Mouse (Mus musculus): Measurements from ENCODE around the gene Hist1h2be.
"Not testable (repeated sequence)": the region's sequence is repeated elsewhere in the genome, so short reads cannot be mapped to it uniquely, and the experiment has no call there.

Gene Hist1h2be

DNA sequence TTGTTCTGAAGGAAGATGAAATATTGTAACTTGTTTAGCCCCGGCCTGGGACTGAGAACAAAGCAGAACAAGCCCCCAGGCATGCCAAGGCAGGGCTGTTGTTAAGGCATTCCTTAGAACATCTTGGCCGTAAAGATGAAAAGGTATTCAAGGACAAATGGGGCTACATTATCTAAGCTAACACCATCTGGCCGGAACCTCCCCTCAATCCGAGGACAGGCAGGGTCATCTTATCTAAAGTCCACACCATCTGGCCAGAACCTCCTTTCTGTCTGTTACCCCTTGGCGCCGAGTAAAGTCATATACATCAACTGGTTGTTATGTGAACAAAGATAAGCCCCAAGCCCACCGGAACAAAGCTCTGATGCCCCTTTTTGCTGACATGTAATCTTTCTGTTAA, 29.0 kb downstream of the Hist1h2be start:
- not testable (repeated sequence) for DNase-seq (ENCODE audit: low spot score)

DNA sequence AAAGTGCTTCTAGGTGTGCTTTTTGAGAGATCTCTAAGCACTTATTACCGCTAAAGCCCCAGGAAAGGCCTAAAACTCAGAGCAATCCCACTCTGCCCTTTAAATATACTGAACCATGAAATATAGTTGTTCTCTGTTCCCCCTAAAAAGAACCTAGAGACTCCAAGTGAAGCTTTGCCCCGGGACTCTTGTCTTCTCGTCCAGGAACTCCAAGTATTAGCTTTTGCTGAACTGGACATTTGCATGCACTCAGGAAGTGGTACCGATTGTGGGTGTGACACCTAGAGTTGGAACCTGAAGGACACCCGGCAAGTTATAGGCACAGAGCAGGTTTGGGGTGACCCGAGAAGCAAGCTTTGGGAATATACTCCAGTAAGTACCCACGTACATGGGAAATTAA, 29.7 kb downstream of the Hist1h2be start:
- no peak for DNase-seq (ENCODE audit: low spot score)

GRCm38 (mm10) chr13:23586940-23587225, 34.0 kb downstream of the Hist1h2be start:
- no peak for DNase-seq (ENCODE audit: low spot score)

GRCm38 (mm10) chr13:23586099-23586939, 34.6 kb downstream of the Hist1h2be start:
- DNase-seq (ENCODE audit: low spot score), result no peak

- peak; percentile 93 for DNase-seq (ENCODE audit: low spot score)
These were observed 35.4 kb downstream of the Hist1h2be start for GRCm38 (mm10) chr13:23585442-23586098.

GRCm38 (mm10) chr13:23585029-23585441, 35.9 kb downstream of the Hist1h2be start:
- DNase-seq (ENCODE audit: low spot score), result peak; percentile 84

GRCm38 (mm10) chr13:23584331-23584730, 36.6 kb downstream of the Hist1h2be start:
- no peak for DNase-seq (ENCODE audit: low spot score)

DNA sequence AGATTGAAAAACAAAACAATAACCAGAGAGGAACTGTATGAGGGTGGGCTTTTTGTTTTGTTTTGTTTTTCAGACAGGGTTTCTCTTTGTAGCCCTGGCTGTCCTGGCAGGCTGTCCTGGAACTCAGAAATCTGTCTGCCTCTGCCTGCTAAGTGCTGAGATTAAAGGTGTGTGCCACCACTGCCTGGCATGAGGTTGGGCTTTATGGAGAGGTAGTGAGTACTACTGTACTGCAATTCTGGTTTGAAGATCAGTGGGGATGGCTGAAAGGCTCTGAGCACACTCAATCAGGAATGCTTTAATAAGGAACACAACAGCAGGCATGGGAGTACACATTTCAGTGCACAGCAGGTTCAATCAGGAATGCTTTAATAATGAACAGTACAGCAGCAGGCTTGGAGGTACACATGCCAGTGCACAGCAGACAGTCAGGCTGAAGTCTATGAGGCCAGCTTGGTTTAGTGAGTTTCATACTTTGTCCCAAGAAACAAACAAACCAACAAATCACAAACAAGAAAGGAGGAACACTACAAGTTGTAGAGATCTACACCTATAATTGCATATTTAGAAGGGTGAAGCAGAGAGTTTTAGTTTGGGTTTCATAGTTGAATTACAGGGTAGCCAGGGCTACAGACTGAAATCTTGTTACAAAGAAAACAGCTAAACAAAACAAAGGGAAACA, 37.4 kb downstream of the Hist1h2be start:
- DNase-seq (ENCODE audit: low spot score), result no peak

DNA sequence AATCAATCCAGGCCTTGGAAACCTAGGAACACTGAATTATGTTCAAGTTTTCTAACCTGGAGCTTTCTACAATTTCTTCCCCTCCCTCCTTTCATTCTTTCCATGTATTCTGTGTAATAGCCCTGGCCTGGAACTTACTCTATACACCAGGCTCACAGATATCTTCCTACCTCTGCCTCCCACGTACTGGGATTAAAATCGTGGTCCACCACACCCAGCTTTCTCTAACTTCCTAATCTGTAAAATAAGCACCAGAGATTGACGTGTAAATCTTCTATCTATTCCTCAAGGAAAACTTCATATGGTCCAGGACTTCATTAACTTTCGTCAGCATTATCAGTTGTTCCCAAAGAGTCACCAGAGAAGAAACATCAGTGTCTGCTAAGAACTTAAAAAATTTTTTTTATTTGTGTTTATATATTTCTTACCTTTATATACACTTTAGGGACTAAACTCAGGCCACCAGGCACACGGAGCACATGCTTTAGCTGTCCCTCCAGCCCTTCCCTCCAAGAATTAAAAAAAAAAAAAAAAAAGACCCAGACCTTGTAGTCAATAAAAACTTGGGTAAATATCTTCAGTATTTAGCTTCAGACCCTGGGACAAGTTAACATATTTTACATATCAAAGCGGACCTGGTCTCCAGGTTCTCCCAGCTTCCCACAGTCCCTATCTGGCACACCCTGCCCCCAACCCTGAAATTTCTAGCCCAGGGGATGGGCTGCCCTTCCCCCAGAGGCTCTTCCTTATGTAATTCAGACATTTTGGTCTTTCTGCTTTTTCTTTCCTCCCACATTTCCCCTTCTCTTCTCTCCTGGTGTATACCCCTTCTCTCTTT, 38.5 kb downstream of the Hist1h2be start:
- DNase-seq (ENCODE audit: low spot score), result no peak

DNA sequence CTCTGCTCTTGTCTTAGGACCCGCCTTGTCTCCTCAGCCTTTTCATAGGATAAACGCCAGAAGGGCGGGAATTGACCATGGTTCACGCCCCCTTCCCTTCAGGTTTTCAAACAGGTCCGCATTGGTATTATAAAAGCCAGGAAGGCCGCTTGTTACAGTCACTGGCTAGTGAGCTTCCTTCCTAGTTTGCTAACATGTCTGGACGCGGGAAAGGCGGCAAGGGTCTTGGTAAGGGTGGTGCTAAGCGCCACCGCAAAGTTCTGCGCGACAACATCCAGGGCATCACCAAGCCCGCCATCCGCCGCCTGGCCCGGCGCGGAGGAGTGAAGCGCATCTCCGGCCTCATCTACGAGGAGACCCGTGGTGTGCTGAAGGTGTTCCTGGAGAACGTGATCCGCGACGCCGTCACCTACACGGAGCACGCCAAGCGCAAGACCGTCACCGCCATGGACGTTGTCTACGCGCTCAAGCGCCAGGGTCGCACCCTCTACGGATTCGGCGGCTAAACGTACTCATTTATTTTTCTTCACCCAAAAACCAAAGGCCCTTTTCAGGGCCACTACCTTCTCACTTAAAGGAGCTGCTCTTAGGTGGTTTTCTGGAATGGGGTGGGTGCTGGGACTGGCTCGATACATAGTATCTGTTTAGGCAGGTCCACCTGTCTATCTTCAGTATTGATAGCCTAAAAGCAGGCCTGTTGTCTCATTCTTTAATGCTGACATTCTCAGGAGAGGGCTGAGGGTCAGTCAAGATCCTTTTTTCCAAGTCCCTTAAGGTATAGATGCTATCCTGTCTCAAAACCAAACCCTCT, 39.3 kb downstream of the Hist1h2be start, which contains the start of gene Hist1h4d:
Hist1h4d (plus strand) TSS at position 191 of the 811 bp plus-strand sequence.
- DNase-seq (ENCODE audit: low spot score), result peak; percentile 99

DNA sequence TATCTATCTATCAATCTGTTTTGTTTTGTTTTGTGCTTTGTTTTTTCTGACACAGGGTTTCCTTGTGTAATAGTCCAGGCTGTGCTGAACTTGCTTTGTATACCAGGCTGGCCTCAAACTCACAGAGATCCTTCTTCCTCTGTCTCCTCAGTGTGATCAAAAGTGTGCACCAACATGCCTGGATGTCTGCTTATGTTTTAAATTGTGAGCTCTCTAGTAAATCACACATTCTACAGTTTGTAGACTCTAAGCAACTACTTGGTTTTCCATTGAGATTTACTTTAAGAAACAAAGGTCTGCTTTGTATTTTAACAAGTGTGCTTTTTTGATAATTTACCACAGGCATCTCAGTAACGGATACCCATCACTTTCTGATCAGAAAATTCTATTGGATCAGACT, 43.1 kb downstream of the Hist1h2be start:
- no peak for DNase-seq (ENCODE audit: low spot score)

- no peak for DNase-seq (ENCODE audit: low spot score)
These were observed 43.9 kb downstream of the Hist1h2be start for GRCm38 (mm10) chr13:23576906-23577639.

DNA sequence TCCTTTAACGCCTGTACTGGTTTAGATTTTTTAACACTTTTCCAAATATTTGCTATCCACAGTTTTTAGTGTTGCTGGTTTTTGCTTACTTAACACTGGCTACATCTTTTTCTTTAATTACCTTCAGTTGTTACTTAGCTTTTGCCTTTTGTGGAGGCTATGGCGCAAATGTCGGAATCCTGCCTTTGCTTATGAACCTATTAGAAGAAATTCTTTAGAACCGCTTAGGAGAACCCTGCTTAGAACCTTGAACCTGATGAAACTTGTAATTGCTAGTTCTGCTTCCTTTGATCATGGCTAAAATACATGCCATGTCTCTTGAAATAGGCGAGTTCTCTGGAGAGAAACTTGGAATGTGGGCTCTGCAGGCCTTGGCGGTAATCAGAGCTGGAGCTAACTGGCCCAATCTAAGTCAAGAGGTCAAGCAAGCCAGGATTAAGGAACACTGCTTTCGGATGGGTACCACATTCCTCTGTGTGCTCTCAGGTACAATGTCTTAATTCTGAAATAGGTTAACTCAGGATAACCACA, 44.5 kb downstream of the Hist1h2be start:
- DNase-seq (ENCODE audit: low spot score), result no peak

DNA sequence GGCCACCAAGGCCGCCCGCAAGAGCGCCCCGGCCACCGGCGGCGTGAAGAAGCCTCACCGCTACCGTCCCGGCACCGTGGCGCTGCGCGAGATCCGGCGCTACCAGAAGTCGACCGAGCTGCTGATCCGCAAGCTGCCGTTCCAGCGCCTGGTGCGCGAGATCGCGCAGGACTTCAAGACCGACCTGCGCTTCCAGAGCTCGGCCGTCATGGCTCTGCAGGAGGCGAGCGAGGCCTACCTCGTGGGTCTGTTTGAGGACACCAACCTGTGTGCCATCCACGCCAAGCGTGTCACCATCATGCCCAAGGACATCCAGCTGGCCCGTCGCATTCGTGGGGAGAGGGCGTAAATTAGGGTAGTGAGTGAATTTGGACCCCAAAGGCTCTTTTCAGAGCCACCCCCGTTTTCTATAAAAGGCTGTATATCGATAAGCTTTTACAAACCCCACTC, 45.0 kb downstream of the Hist1h2be start:
- DNase-seq (ENCODE audit: low spot score), result not testable (repeated sequence)

DNA sequence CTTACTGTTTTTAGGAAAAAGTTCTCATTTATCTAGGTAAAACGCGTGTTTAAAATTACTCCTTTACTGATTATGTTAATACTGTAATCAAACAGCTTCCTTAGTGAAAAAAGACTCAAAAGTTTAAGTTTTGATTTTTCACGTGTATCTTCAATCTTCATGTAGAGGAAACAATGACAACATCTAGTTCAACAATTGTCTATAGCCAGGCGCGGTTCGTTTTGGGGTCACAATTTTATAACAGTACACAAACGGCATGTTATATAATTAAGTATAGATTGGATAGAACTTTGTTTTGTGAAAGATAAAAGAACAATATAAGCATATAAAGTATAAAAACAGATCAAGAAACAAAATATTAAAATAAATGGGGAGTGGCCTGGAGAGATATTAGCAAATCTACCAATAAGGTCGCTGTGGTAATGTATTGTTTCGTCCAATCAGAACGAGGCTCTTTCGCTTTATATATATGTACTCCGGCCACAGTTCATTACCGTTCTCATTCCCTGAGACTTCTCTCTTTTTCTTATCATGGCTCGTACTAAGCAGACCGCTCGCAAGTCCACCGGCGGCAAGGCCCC, 45.6 kb downstream of the Hist1h2be start, which contains the start of gene Hist1h3d:
Hist1h3d (plus strand) TSS at position 493 of the 581 bp plus-strand sequence.
- DNase-seq (ENCODE audit: low spot score), result peak; percentile 78

DNA sequence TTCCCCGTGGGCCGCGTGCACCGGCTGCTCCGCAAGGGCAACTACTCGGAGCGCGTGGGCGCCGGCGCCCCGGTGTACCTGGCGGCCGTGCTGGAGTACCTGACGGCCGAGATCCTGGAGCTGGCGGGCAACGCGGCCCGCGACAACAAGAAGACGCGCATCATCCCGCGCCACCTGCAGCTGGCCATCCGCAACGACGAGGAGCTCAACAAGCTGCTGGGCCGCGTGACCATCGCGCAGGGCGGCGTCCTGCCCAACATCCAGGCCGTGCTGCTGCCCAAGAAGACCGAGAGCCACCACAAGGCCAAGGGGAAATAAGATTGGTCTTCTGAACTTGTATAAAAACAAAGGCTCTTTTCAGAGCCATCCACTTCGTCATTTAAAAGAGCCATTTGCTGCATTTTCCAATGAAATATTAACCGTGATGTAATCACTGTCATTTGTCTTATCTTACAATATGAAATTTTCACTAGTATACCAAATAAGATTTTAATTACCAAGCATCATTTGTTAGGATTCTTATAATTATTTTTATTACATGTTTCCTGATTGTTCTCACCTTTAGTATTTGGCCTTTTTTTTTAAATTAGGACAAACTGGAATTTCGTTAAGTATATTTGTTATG, 46.3 kb downstream of the Hist1h2be start:
- not testable (repeated sequence) for DNase-seq (ENCODE audit: low spot score)

GRCm38 (mm10) chr13:23573898-23574524, 46.9 kb downstream of the Hist1h2be start, which contains the start of the genes Hist1h2bf and Hist1h2ad:
Gene Hist1h2bf (minus strand): TSS chr13:23574196.
Gene Hist1h2ad (plus strand): TSS chr13:23574381.
- peak; percentile 96 for DNase-seq (ENCODE audit: low spot score)
